Mouse (Mus musculus): ENCODE results near the gene Ramp1. TPM values are rescaled to one million over a fixed set of nuclear protein-coding genes. Genes with fewer than 3 reads are reported as not detected.

The Ramp1 gene
- polyA plus RNA-seq, 1 experiment: 2.6 TPM

DNA sequence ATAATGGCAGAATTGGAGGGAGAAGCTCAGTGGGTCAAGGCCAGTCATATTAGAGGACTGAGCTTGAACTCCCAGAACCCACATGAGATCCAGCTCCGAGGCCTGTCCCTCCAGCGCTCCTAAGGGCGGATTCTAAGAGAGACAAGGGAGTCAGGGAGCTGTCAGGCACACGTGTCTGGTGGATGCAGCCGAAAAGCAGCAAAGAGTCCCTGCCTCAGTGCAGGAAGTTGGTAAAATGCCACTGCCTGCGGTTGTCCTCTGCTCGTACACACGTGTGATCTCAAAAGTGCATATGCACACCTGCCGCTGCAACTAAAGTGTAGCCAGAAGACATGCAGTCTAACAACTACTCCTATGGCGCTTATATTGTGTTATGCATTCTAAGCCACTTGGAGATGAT is 3.7 kb downstream of the Ramp1 start:
- H3K27ac ChIP-seq (ENCODE audit: insufficient read depth, low read depth, low read length): no peak overlapping the region
- no peak overlapping the region for H3K4me3 ChIP-seq (ENCODE audit: insufficient read depth, low read depth, low read length)
- no peaks in the 10 kb centered on the region for H3K4me1 ChIP-seq (ENCODE audit: control insufficient read depth, insufficient read depth, low read length)
- no peak for DNase-seq
- H3K36me3 ChIP-seq (ENCODE audit: control insufficient read depth, insufficient read depth, low read length): no peaks in the 10 kb centered on the region
- H3K27me3 ChIP-seq (replicated peaks; ENCODE audit: control insufficient read depth, insufficient read depth, low read length): no peaks in the 10 kb centered on the region
- TF ChIP-seq CTCF (conservative IDR thresholded peaks at IDR 0.05; ENCODE audit: insufficient read depth, insufficient read length, low read depth, low read length) (no peak), POLR2A (IDR thresholded peaks at IDR 0.05; ENCODE audit: low read depth, low read length) (no peak)
- WGBS: 85% methylated on average over 10 of the region's 10 CpGs

DNA sequence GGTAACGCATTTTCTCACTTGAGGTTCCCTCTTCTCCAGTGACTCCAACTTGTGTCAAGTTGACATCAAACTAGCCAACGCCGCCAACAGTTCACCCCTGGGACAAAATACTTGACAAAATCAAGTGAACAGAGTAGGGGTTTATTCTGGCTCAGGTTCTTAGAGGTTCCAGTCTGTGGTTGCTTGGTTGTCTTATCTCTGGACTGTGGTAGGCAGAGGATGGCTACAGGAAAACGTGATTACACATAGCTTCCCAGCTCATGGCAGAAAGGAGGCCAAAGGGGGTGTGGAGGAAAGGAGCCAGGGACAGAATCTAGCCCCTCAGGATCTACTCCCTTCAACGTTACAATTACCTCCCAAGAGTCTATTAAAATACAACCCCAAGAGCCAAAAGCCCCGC is 7.1 kb downstream of the Ramp1 start:
- no peak for TF ChIP-seq POLR2A (IDR thresholded peaks at IDR 0.05; ENCODE audit: low read depth, low read length)
- no peak for TF ChIP-seq CTCF (conservative IDR thresholded peaks at IDR 0.05; ENCODE audit: insufficient read depth, insufficient read length, low read depth, low read length)

DNA sequence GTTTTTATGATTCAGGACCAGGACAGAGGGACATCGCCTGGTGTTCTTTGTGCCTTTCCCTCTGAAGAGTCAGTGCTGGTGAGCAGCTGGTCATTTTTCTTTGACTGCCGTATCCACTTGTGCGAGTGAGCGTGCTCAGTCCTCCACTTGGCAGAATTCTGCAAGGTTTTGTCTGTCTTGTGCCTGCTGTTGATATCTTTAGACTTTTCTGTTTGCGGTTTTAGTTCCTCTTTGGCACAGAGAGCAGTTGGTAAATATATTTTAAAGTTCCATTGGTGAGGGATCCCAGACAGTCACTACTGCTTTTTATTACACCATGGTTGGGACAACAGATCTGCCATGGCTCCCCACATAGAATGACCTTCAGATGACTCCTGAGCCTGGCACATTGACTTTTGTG is 7.7 kb downstream of the Ramp1 start:
- Histone ChIP-seq H3K27ac (ENCODE audit: insufficient read depth, low read depth, low read length) (no peak overlapping the region), H3K4me1 (ENCODE audit: control insufficient read depth, insufficient read depth, low read length) (no peaks in the 10 kb centered on the region), H3K36me3 (ENCODE audit: control insufficient read depth, insufficient read depth, low read length) (no peaks in the 10 kb centered on the region), H3K27me3 (replicated peaks; ENCODE audit: control insufficient read depth, insufficient read depth, low read length) (no peaks in the 10 kb centered on the region), H3K4me3 (ENCODE audit: insufficient read depth, low read depth, low read length) (no peak overlapping the region)
- TF ChIP-seq CTCF (conservative IDR thresholded peaks at IDR 0.05; ENCODE audit: insufficient read depth, insufficient read length, low read depth, low read length): no peak
- no peak for TF ChIP-seq POLR2A (IDR thresholded peaks at IDR 0.05; ENCODE audit: low read depth, low read length)
- 92% methylated on average over 5 of the region's 5 CpGs for WGBS
- no peak for DNase-seq

More for the DNA sequence above, 7.1 kb downstream of the Ramp1 start:
- Histone ChIP-seq H3K36me3 (ENCODE audit: control insufficient read depth, insufficient read depth, low read length) (no peaks in the 10 kb centered on the region), H3K27me3 (replicated peaks; ENCODE audit: control insufficient read depth, insufficient read depth, low read length) (no peaks in the 10 kb centered on the region), H3K4me1 (ENCODE audit: control insufficient read depth, insufficient read depth, low read length) (no peaks in the 10 kb centered on the region), H3K27ac (ENCODE audit: insufficient read depth, low read depth, low read length) (no peak overlapping the region), H3K4me3 (ENCODE audit: insufficient read depth, low read depth, low read length) (no peak overlapping the region)
- 90% methylated on average over 6 of the region's 6 CpGs for WGBS
- DNase-seq: no peak

GRCm38 (mm10) chr1:91187786-91188640 is 8.4 kb downstream of the Ramp1 start:
- Histone ChIP-seq H3K4me1 (ENCODE audit: control insufficient read depth, insufficient read depth, low read length) (no peaks in the 10 kb centered on the region), H3K36me3 (ENCODE audit: control insufficient read depth, insufficient read depth, low read length) (no peaks in the 10 kb centered on the region), H3K4me3 (ENCODE audit: insufficient read depth, low read depth, low read length) (no peak overlapping the region), H3K27ac (ENCODE audit: insufficient read depth, low read depth, low read length) (no peak overlapping the region), H3K27me3 (replicated peaks; ENCODE audit: control insufficient read depth, insufficient read depth, low read length) (no peaks in the 10 kb centered on the region)
- 89% methylated on average over 7 of the region's 7 CpGs for WGBS
- TF ChIP-seq POLR2A (IDR thresholded peaks at IDR 0.05; ENCODE audit: low read depth, low read length) (no peak), CTCF (conservative IDR thresholded peaks at IDR 0.05; ENCODE audit: insufficient read depth, insufficient read length, low read depth, low read length) (no peak)
- DNase-seq: no peak

DNA sequence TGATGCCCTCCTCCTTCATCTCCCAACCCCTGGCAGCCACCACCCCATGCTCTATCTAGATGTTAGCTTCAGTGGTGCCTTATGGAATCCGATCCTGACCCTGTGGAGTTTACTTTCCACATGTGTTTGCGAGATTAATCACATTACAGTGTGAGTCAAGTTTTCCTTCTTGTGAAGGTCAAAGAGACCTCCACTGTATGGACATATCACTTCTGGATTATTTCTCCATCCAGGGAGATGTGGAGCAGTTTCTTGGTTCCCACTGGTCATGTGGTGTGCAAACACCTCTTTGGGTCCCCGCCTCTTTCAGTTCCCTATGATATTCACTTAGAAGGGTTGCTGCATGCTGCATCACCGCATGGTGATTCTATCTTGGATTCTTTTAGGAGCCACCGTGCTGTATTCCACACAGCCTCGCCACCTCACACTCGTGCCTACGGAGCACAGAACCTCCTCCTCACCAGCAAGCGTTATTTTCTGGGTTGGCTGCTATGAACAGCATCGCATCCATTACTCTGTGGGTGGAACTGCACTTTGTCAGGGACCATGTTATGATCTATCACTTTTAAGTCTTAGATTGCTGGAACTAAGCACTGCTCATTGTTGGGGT is 9.3 kb downstream of the Ramp1 start:
- no peak overlapping the region for H3K27ac ChIP-seq (ENCODE audit: insufficient read depth, low read depth, low read length)
- no peak for DNase-seq
- H3K36me3 ChIP-seq (ENCODE audit: control insufficient read depth, insufficient read depth, low read length): no peaks in the 10 kb centered on the region
- H3K4me3 ChIP-seq (ENCODE audit: insufficient read depth, low read depth, low read length): no peak overlapping the region
- no peaks in the 10 kb centered on the region for H3K27me3 ChIP-seq (replicated peaks; ENCODE audit: control insufficient read depth, insufficient read depth, low read length)
- 87% methylated on average over 10 of the region's 10 CpGs for WGBS
- no peaks in the 10 kb centered on the region for H3K4me1 ChIP-seq (ENCODE audit: control insufficient read depth, insufficient read depth, low read length)
- TF ChIP-seq CTCF (conservative IDR thresholded peaks at IDR 0.05; ENCODE audit: insufficient read depth, insufficient read length, low read depth, low read length) (no peak), POLR2A (IDR thresholded peaks at IDR 0.05; ENCODE audit: low read depth, low read length) (no peak)

- Histone ChIP-seq H3K27me3 (replicated peaks; ENCODE audit: control insufficient read depth, insufficient read depth, low read length) (no peaks in the 10 kb centered on the region), H3K4me3 (ENCODE audit: insufficient read depth, low read depth, low read length) (no peak overlapping the region), H3K36me3 (ENCODE audit: control insufficient read depth, insufficient read depth, low read length) (no peaks in the 10 kb centered on the region), H3K4me1 (ENCODE audit: control insufficient read depth, insufficient read depth, low read length) (no peaks in the 10 kb centered on the region), H3K27ac (ENCODE audit: insufficient read depth, low read depth, low read length) (no peak overlapping the region)
- 80% methylated on average over 8 of the region's 8 CpGs for WGBS
- no peak for DNase-seq
- TF ChIP-seq POLR2A (IDR thresholded peaks at IDR 0.05; ENCODE audit: low read depth, low read length) (no peak), CTCF (conservative IDR thresholded peaks at IDR 0.05; ENCODE audit: insufficient read depth, insufficient read length, low read depth, low read length) (no peak)
These were observed 12.6 kb downstream of the Ramp1 start for GRCm38 (mm10) chr1:91192184-91192583.

DNA sequence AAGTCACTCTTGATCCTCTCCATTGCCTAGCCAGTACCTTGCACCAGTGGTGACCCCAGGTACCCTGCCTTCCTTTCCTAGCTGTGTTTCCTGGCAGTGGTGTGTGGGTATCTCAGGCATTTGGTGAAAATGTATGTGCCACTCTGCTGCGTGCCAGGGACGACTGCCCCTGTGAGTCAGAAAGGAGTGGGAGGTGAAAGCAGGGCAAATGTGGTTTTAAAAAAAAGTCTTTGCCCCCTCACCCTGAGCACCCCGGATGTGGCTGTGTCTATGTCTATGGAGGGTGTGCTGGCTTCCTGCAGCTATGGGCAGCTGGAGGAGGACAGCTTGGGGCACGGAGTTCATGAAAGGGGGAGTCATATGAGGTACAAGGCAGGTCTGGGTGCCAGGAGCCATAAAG is 13.6 kb downstream of the Ramp1 start:
- 62% methylated on average over 4 of the region's 4 CpGs for WGBS
- no peak for DNase-seq
- TF ChIP-seq CTCF (conservative IDR thresholded peaks at IDR 0.05; ENCODE audit: insufficient read depth, insufficient read length, low read depth, low read length) (no peak), POLR2A (IDR thresholded peaks at IDR 0.05; ENCODE audit: low read depth, low read length) (no peak)
- no peaks in the 10 kb centered on the region for H3K4me1 ChIP-seq (ENCODE audit: control insufficient read depth, insufficient read depth, low read length)
- no peak overlapping the region for H3K27ac ChIP-seq (ENCODE audit: insufficient read depth, low read depth, low read length)
- no peaks in the 10 kb centered on the region for H3K27me3 ChIP-seq (replicated peaks; ENCODE audit: control insufficient read depth, insufficient read depth, low read length)
- H3K4me3 ChIP-seq (ENCODE audit: insufficient read depth, low read depth, low read length): no peak overlapping the region
- no peaks in the 10 kb centered on the region for H3K36me3 ChIP-seq (ENCODE audit: control insufficient read depth, insufficient read depth, low read length)
